30 mouse cellular contexts compared by ENCODE assay signal in genomic region chr1:153905884-153906283, GRCm38 (mm10). TPM values are rescaled to one million over a fixed set of nuclear protein-coding genes. Genes with fewer than 3 reads are reported as not detected.
DNase-seq lines count a peak whose midpoint lies in the region; TF ChIP-seq lines count a peak whose summit lies in the region.
"Had no signal": no experiment of that assay in that cellular context is flagged by ENCODE, and none has a peak within 500 bp of the region (broad histone marks: within the 10 kb centered on the region; RNA-seq: fewer than 3 reads in every experiment).

No protein-coding gene starts in this region.

- H3K4me3 ChIP-seq in gastrocnemius, adult 2 months = peak overlapping the region; percentile 15
- peak overlapping the region; percentile 75 for H3K4me3 ChIP-seq in layer of hippocampus, adult 2 months
- H3K4me3 ChIP-seq in cortical plate, adult 2 months (ENCODE audit: insufficient read depth, low read length) = no peak overlapping the region
- H3K4me3 ChIP-seq: forebrain, embryonic 10.5 days; forebrain, embryonic 13.5 days; heart, embryonic 10.5 days; heart, embryonic 13.5 days had no signal

- intact Hi-C loops in gastrocnemius, adult 2 months (cut with DNase I) = no loop called here
- intact Hi-C loops in gastrocnemius, postnatal 14 days (cut with DNase I; ENCODE audit: low total_unique reads) = no loop called here

- H3K27ac ChIP-seq in gastrocnemius, adult 2 months = peak overlapping the region; percentile 70
- peak overlapping the region; percentile 97; the same call in 1 of the 2 replicates for H3K27ac ChIP-seq in layer of hippocampus, adult 2 months
- H3K27ac ChIP-seq in cortical plate, adult 2 months (ENCODE audit: insufficient read depth, low read length) = peak overlapping the region; percentile 32; the same call in 1 of the 2 replicates
- H3K27ac ChIP-seq: forebrain, embryonic 10.5 days; forebrain, embryonic 13.5 days; heart, embryonic 10.5 days; heart, embryonic 13.5 days; hindbrain, embryonic 14.5 days; hindbrain, postnatal 0 days had no signal

- no peaks in the 10 kb centered on the region; the same call in 1 of the 2 replicates for H3K4me1 ChIP-seq in cortical plate, adult 2 months (ENCODE audit: control insufficient read depth, insufficient read depth, low read length)

- TF ChIP-seq CTCF in gastrocnemius, adult 2 months (IDR thresholded peaks at IDR 0.05) = no peak
- no peak for TF ChIP-seq CTCF in layer of hippocampus, adult 2 months (conservative IDR thresholded peaks at IDR 0.05)
- no peak for TF ChIP-seq CTCF in cortical plate, adult 2 months (IDR thresholded peaks at IDR 0.05; ENCODE audit: extremely low read depth, insufficient read depth, low read length)

- DNase-seq in gastrocnemius, adult 2 months = peak; percentile 59
- DNase-seq in gastrocnemius, postnatal 14 days = no peak
- DNase-seq in layer of hippocampus, adult 2 months (ENCODE audit: low spot score in 2 of 2) = no peak
- DNase-seq in layer of hippocampus, postnatal 36 days = no peak
- DNase-seq in MN1 (ENCODE audit: low spot score) = no peak
- DNase-seq: adrenal gland, adult 8-10 months; adrenal gland, postnatal 25 days; cerebellum, adult 11-12 months; cerebellum, adult 8-10 months; cerebellum, postnatal 10 days; cerebellum, postnatal 36 days; gastrocnemius, postnatal 25 days; heart, postnatal 14 days; heart, postnatal 4 days had no signal

- TF ChIP-seq POLR2A in cortical plate, adult 2 months (IDR thresholded peaks at IDR 0.05; ENCODE audit: extremely low read depth, insufficient read depth, low read length) = no peak

RNA-seq across cellular contexts. Expression of gene Teddm2, which starts 5.9 kb away (rescaled TPM):
- total RNA-seq in gastrocnemius, adult 2 months (2021) = 1 to 10 TPM; 1.6 to 4.4 TPM
- 1 to 10 TPM in 1 of 2 experiments, under 1 TPM in 1; 0.70 to 1.4 TPM for total RNA-seq in gastrocnemius, postnatal 14 days (2021)
- 1 to 10 TPM; 2.2 to 2.4 TPM for total RNA-seq in layer of hippocampus, adult 2 months (2021)
- 1 to 10 TPM; 2.2 to 2.8 TPM for total RNA-seq in layer of hippocampus, postnatal 36 days (2021)
- 4.6 and 5.7 TPM in 2 replicates for polyA plus RNA-seq in cortical plate, adult 2 months (2012; rRNA removed)

RNA-seq across cellular contexts. Expression of gene Glul, which starts 6.1 kb away (rescaled TPM):
- total RNA-seq in gastrocnemius, adult 2 months (2021) = 100 to 1,000 TPM; 501 to 689 TPM
- total RNA-seq in gastrocnemius, postnatal 14 days (2021) = 100 to 1,000 TPM; 120 to 371 TPM
- total RNA-seq in layer of hippocampus, adult 2 months (2021) = 1,000 to 10,000 TPM; 1,778 to 1,824 TPM
- 1,000 to 10,000 TPM; 1,756 to 1,813 TPM for total RNA-seq in layer of hippocampus, postnatal 36 days (2021)
- 2,520 and 2,775 TPM in 2 replicates for polyA plus RNA-seq in cortical plate, adult 2 months (2012; rRNA removed)

RNA-seq across cellular contexts. Expression of gene Teddm1a, which starts 14.3 kb away (rescaled TPM):
- not detected for total RNA-seq in gastrocnemius, adult 2 months (2021)
- not detected for total RNA-seq in gastrocnemius, postnatal 14 days (2021)
- not detected for total RNA-seq in layer of hippocampus, adult 2 months (2021)
- not detected for total RNA-seq in layer of hippocampus, postnatal 36 days (2021)
- not detected in 2 replicates for polyA plus RNA-seq in cortical plate, adult 2 months (2012; rRNA removed)
- total RNA-seq: adrenal gland, adult 8-10 months; adrenal gland, postnatal 25 days; CH12.LX; gastrocnemius, adult 18-20 months; gastrocnemius, postnatal 25 days; heart, postnatal 14 days; heart, postnatal 4 days; hindbrain, postnatal 0 days had no signal
- polyA plus RNA-seq: brain, embryonic 14.5 days; embryonic facial prominence, embryonic 11.5 days; embryonic facial prominence, embryonic 14.5 days; forebrain, embryonic 10.5 days; forebrain, embryonic 13.5 days; G1E; heart, embryonic 10.5 days; heart, embryonic 13.5 days; heart, embryonic 16.5 days; hindbrain, embryonic 11.5 days; hindbrain, embryonic 14.5 days; hindbrain, postnatal 0 days; intestine, embryonic 16.5 days had no signal

RNA-seq across cellular contexts. Expression of gene Teddm1b, which starts 31.7 kb away (rescaled TPM):
- total RNA-seq in gastrocnemius, adult 2 months (2021) = not detected
- not detected for total RNA-seq in gastrocnemius, postnatal 14 days (2021)
- total RNA-seq in layer of hippocampus, adult 2 months (2021) = not detected
- under 1 TPM in 1 of 2 experiments, not detected in 1; 0.20 TPM for total RNA-seq in layer of hippocampus, postnatal 36 days (2021)
- polyA plus RNA-seq in cortical plate, adult 2 months (2012; rRNA removed) = not detected in 2 replicates
- total RNA-seq: adrenal gland, postnatal 25 days; CH12.LX; gastrocnemius, adult 18-20 months; gastrocnemius, postnatal 25 days; heart, postnatal 14 days; heart, postnatal 4 days; hindbrain, postnatal 0 days had no signal
- polyA plus RNA-seq: brain, embryonic 14.5 days; G1E had no signal

Comparison
In these comparisons a context has a peak if more than half of its experiments do, and no peak if none do; other contexts are left out.
1. H3K27ac ChIP-seq: peak in every context shown above with its lines; median percentile 97 in layer of hippocampus, adult 2 months; 70 in gastrocnemius, adult 2 months; 32 in cortical plate, adult 2 months.